Mouse (Mus musculus): Measurements from ENCODE around the gene 4930523C07Rik.
A peak's percentile ranks its signal among the peaks of the same experiment; 100 is the strongest.

4930523C07Rik gene

DNA sequence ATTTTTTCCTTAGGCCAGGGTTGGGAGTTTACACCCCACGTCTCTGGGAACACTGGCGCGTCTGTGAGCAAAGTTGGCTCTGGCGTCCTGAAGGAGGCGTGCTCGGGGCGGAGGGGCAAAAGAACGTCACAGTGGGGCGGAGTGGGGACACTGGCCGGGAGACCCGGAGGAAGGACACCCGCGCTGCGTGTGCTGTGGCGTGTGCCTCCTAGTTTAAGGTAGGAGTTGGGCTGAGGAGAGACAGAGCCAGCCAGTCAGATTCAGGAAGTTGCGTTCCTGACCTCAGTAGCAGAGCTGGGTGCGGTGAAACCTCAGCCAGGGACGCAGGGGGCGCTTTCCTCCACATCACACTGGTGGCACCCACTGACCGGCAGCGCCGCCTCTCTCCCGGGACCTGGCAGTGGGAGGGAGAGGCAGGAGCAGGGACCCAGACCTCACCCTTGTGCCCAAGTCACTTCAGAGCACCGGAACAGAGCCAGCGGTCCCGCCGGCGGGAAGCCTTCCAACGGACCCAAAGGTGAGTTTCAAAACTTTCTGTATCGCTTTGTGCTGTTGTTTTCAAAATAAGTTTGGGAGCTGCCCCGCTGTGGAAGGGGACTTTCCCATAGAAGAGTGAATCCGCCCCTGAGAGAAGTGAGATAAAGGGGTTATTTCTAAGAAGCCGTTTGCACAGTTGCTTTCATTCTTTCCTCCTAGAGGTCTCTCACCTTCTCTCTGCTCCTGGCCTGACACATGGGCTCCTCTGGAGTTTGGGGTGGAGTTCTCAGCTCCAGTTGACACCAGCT lies at the start of gene 4930523C07Rik:
4930523C07Rik (plus strand) TSS at position 146 of the 785 bp plus-strand sequence.
- DNase-seq (ENCODE audit: low spot score in 2 of 2): peak in 1 of 2 experiments; percentile 26

GRCm38 (mm10) chr1:159997329-159997728 lies 46.9 kb upstream of the 4930523C07Rik start:
- no peak for DNase-seq (ENCODE audit: low spot score in 2 of 2)

DNA sequence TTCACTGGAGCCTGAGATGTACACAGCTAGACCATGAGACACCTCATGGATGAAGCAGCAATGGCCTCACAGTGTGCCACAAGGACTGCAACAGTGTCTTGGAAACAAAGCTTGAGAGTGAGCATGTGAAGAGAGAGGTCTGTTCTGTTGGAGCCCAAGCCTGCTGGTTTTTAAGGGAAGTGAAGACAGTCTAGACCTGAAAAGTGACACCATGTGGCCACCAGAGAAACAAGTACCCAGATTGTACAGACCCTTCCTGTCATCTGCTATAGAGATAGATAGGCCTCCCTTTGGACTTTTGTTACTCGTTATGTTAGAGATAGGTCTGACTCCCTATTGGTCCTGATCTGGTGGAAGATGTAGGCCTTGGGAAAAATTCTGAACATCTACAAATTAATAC lies 45.8 kb upstream of the 4930523C07Rik start:
- DNase-seq (ENCODE audit: low spot score in 2 of 2): no peak

DNA sequence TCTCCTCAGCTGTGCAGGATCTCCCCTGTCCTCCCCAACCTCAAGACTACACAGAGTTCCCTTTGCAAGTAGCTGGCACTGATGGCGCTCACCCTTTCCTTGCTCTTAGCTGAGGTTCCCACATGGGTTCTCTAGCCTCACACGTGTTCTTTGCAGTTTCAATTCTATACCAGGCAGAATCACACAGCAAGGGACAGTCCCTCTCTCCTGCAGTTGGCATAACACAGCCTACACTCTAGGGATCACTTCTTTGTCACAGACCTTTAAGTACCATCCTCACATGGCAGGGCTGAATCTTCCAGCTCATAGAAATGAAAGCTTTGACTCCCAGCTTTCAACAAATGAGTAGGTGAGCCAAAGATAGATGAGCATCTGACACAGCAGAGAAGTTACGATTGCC lies 45.0 kb upstream of the 4930523C07Rik start:
- no peak for DNase-seq (ENCODE audit: low spot score in 2 of 2)

DNA sequence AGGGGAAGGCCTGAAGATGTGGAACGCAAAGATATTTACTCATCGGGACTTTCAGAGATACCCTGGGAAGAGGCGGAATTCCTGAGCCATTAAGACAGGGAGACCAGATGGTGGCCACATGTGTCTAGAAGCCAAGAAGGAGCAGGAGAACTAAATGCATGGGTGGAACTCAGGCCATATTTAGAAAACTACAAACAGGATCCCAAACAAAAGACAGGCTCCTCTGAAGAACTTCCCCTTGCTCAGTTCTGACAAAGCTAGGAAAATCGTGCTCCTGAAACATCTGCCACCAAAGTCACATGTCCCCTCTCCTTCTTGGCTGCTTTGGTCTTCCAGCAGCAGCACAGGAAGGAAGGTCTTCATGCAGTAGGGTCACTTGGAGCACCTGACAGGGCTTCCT lies 38.9 kb upstream of the 4930523C07Rik start:
- no peak for DNase-seq (ENCODE audit: low spot score in 2 of 2)

GRCm38 (mm10) chr1:160006919-160007588 lies 37.1 kb upstream of the 4930523C07Rik start:
- no peak for DNase-seq (ENCODE audit: low spot score in 2 of 2)

- no peak for DNase-seq (ENCODE audit: low spot score in 2 of 2)
Measured at GRCm38 (mm10) chr1:160013042-160013441, 31.1 kb upstream of the 4930523C07Rik start.

- no peak for DNase-seq (ENCODE audit: low spot score in 2 of 2)
Measured at GRCm38 (mm10) chr1:160024339-160024980, 19.7 kb upstream of the 4930523C07Rik start.

DNA sequence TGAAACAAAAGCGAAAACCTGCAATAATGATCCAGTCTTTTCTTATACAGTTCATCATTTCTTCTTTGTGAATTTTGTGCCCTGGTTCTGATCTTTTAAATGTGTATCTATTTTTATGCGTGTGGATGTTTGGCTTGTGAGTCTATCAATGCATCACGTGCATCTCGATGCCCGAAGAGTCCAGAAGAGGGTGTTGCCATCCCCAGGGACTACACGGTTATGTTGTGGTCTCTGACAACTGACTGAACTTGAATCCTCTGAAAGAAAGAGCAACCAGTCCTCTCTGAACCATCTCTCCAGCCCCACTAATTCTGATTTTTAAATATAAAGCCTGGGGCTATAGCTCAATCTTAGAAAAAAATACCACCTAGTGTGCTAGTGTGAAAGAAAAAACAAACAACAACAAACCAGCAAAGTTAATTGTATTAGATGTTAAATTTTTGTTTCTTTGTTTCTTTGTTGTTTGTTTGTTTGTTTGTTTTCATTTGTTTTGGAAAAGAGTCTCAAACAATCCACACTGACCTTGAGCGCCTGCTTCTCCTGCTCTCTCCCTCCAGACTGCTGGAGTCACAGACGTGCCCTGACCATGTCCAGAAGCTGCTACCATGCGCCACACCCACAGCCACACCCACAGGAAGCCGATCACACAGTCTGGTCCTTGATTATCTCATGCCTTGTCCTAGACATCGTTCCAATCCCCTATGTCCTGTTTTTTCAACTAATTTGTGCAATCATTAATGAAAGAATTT lies 18.9 kb upstream of the 4930523C07Rik start:
- DNase-seq (ENCODE audit: low spot score in 2 of 2): no peak

- DNase-seq (ENCODE audit: low spot score in 2 of 2): no peak
Measured at GRCm38 (mm10) chr1:160025895-160026255, 18.3 kb upstream of the 4930523C07Rik start.

- DNase-seq (ENCODE audit: low spot score in 2 of 2): no peak
Measured at GRCm38 (mm10) chr1:160027939-160028338, 16.2 kb upstream of the 4930523C07Rik start.

GRCm38 (mm10) chr1:160033948-160034598 lies 10.1 kb upstream of the 4930523C07Rik start:
- DNase-seq (ENCODE audit: low spot score in 2 of 2): no peak

GRCm38 (mm10) chr1:160035561-160035960 lies 8.6 kb upstream of the 4930523C07Rik start:
- no peak for DNase-seq (ENCODE audit: low spot score in 2 of 2)

- peak in 1 of 2 experiments; percentile 22 for DNase-seq (ENCODE audit: low spot score in 2 of 2)
Measured at GRCm38 (mm10) chr1:160036996-160037521, 7.1 kb upstream of the 4930523C07Rik start.

DNA sequence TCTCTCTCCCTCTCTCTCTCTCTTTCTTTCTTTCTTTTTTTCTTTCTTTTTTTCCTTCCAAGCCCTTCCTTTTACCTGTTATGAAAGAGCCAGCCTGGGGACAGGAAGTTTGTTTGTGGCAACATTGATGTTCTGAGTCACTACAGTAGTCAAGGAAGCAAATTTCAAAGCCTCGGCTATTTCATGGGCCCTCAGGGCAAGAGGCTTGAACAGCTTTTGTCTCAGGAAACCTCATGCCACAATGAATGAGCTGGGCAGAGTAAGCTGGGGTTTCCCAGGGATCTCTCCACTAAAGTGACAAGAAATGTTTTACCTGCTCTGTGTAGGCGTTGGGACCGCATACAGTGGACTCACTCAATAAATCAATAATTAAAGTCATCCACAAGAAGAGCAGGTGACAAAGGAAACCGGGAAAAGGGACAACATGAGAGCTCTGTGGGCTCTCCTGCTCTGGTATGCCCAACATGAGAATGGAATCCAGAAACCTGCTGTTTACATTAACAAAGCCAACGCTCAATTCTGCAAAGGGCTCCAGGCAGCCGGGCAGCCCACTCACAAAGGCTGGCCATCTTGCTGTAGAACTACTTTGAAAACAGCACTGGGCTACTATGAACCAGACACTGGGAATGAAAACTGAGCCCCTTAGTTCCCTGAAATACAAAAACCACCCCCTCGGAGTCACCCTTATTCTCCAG lies 4.1 kb upstream of the 4930523C07Rik start:
- DNase-seq (ENCODE audit: low spot score in 2 of 2): no peak

- DNase-seq (ENCODE audit: low spot score in 2 of 2): no peak
Measured at GRCm38 (mm10) chr1:160041264-160041775, 2.9 kb upstream of the 4930523C07Rik start.

- no peak for DNase-seq (ENCODE audit: low spot score in 2 of 2)
Measured at GRCm38 (mm10) chr1:160042351-160042750, 1.8 kb upstream of the 4930523C07Rik start.

DNA sequence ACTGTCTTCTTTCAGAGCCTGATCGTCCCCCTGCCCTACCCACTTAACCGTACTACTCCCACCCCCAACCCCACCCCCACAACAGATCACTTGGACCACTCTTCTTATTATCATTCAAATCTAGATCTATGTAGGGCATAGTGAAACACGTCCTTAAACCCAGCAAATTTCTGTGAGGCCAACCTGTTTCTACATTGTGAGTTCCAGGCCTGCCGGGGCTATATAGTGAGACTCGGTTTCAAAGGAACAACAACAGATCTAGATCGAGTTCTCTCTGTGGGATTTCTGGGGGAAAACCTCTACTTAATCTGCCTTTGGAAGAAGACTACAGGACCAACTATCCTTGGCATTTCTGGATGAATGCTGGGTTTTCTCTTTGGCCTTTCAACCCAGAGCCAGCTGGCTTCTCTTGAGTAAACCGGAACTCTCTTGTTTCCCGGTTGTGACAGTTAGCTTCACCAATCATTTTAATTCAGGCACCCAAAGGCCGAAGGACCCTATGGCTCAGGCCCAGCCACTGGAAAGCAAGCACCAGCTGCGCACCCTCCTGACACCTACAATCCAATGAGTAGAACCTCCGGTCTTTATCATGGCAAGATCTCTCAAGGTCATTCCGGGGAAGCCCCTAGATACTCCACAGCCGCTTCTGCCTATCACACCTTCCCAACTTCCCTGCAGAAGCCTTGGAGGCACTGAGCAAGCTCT lies 759 bp upstream of the 4930523C07Rik start:
- DNase-seq (ENCODE audit: low spot score in 2 of 2): no peak

- DNase-seq (ENCODE audit: low spot score in 2 of 2): no peak
Measured at GRCm38 (mm10) chr1:160045056-160045715, 1.0 kb downstream of the 4930523C07Rik start.

All from frontal cortex, postnatal 10 days (tissue).